Mouse (Mus musculus): ENCODE results near the gene Nfe2l3.

GRCm38 (mm10) chr6:51399113-51399518 lies 33.4 kb upstream of the Nfe2l3 start:
- TF ChIP-seq USF1 (IDR thresholded peaks at IDR 0.05; ENCODE audit: low read depth, low read length) (no peak), CTCF (conservative IDR thresholded peaks at IDR 0.05 in 1 of 2, IDR thresholded peaks at IDR 0.05 in 1 of 2; ENCODE audit: low read depth in 2 of 2, low read length in 2 of 2) (no peak), EP300 (IDR thresholded peaks at IDR 0.05; ENCODE audit: low read length) (no peak), JUN (IDR thresholded peaks at IDR 0.05; ENCODE audit: insufficient read depth, low read depth, low read length) (no peak), ETS1 (conservative IDR thresholded peaks at IDR 0.05; ENCODE audit: low read depth, low read length) (no peak), RAD21 (IDR thresholded peaks at IDR 0.05; ENCODE audit: low read depth, low read length) (no peak), GABPA (IDR thresholded peaks at IDR 0.05; ENCODE audit: insufficient replicate concordance, low read depth, low read length) (no peak), ZNF384 (IDR thresholded peaks at IDR 0.05; ENCODE audit: low read depth, low read length) (no peak), HCFC1 (IDR thresholded peaks at IDR 0.05; ENCODE audit: low read depth, low read length) (no peak), SIN3A (IDR thresholded peaks at IDR 0.05; ENCODE audit: low read length) (no peak), POLR2A (IDR thresholded peaks at IDR 0.05; ENCODE audit: low read depth, low read length) (no peak), E2F4 (IDR thresholded peaks at IDR 0.05; ENCODE audit: insufficient replicate concordance, low read depth, low read length) (no peak)

Data from CH12.LX (cell line).